Mouse (Mus musculus) forebrain, embryonic 14.5 days (tissue): ENCODE data around the gene Krtap4-1. TPM values are rescaled to one million over a fixed set of nuclear protein-coding genes. Genes with fewer than 3 reads are reported as not detected.

ENCODE experiments used
- polyA plus RNA-seq: library from polyadenylated mRNA; unstranded; fragments of >200 nt; fragmentation: Nextera tagmentation; extraction: Ambion mirVana; gene quantifications from 2 replicates; pipeline ENCODE4 v1.2.1, GENCODE M21; 2014

Gene Krtap4-1
- polyA plus RNA-seq, 1 experiment from 2014 or later: not detected

Other genes starting within 250 kb of the Krtap4-1 start
- gene Krt10, start 238.9 kb downstream of the Krtap4-1 start, polyA plus RNA-seq: 30.9 and 33.3 TPM in 2 replicates
- 0.23 TPM in 1 of 2 replicates, not detected in the other for gene Krt12, start 206.0 kb downstream of the Krtap4-1 start, polyA plus RNA-seq
- gene Krt20, start 190.1 kb downstream of the Krtap4-1 start, polyA plus RNA-seq: not detected in 2 replicates
- 0.10 TPM in 1 of 2 replicates, not detected in the other for gene Krt23, start 135.1 kb downstream of the Krtap4-1 start, polyA plus RNA-seq
- gene Krt39, start 106.9 kb downstream of the Krtap4-1 start, polyA plus RNA-seq: not detected in 2 replicates
- gene Krt40, start 85.1 kb downstream of the Krtap4-1 start, polyA plus RNA-seq: not detected in 2 replicates
- not detected in 2 replicates for gene Krtap3-3, start 77.4 kb downstream of the Krtap4-1 start, polyA plus RNA-seq
- not detected in 2 replicates for gene Krtap3-2, start 71.4 kb downstream of the Krtap4-1 start, polyA plus RNA-seq
- gene Gm11939, start 68.8 kb downstream of the Krtap4-1 start, polyA plus RNA-seq: not detected in 2 replicates
- gene Krtap3-1, start 61.6 kb downstream of the Krtap4-1 start, polyA plus RNA-seq: not detected in 2 replicates
- gene Krtap1-5, start 47.2 kb downstream of the Krtap4-1 start, polyA plus RNA-seq: not detected in 2 replicates
- gene Krtap1-4, start 44.6 kb downstream of the Krtap4-1 start, polyA plus RNA-seq: not detected in 2 replicates
- gene Krtap1-3, start 36.9 kb downstream of the Krtap4-1 start, polyA plus RNA-seq: not detected in 2 replicates
- not detected in 2 replicates for gene Krtap9-3, start 30.1 kb downstream of the Krtap4-1 start, polyA plus RNA-seq
- gene Gm11938, start 24.9 kb downstream of the Krtap4-1 start, polyA plus RNA-seq: not detected in 2 replicates
- not detected in 2 replicates for gene Gm11937, start 18.0 kb downstream of the Krtap4-1 start, polyA plus RNA-seq
- not detected in 2 replicates for gene Krtap2-4, start 13.4 kb downstream of the Krtap4-1 start, polyA plus RNA-seq
- gene Gm11562, start 7.8 kb downstream of the Krtap4-1 start, polyA plus RNA-seq: not detected in 2 replicates
- gene Krtap4-2, start 6.8 kb upstream of the Krtap4-1 start, polyA plus RNA-seq: not detected in 2 replicates
- not detected in 2 replicates for gene Krtap4-7, start 15.9 kb upstream of the Krtap4-1 start, polyA plus RNA-seq
- gene Gm11555, start 22.0 kb upstream of the Krtap4-1 start, polyA plus RNA-seq: not detected in 2 replicates
- not detected in 2 replicates for gene Gm11563, start 30.7 kb upstream of the Krtap4-1 start, polyA plus RNA-seq
- gene Krtap4-6, start 37.7 kb upstream of the Krtap4-1 start, polyA plus RNA-seq: not detected in 2 replicates
- not detected in 2 replicates for gene Gm14190, start 62.5 kb upstream of the Krtap4-1 start, polyA plus RNA-seq
- gene Gm14180, start 106.1 kb upstream of the Krtap4-1 start, polyA plus RNA-seq: not detected in 2 replicates
- not detected in 2 replicates for gene Gm11595, start 144.7 kb upstream of the Krtap4-1 start, polyA plus RNA-seq
- gene Krtap4-8, start 152.5 kb upstream of the Krtap4-1 start, polyA plus RNA-seq: not detected in 2 replicates
- gene Krtap4-9, start 157.0 kb upstream of the Krtap4-1 start, polyA plus RNA-seq: not detected in 2 replicates
- gene Gm11596, start 165.2 kb upstream of the Krtap4-1 start, polyA plus RNA-seq: not detected in 2 replicates
- gene Gm11569, start 170.7 kb upstream of the Krtap4-1 start, polyA plus RNA-seq: not detected in 2 replicates
- gene Gm11554, start 176.2 kb upstream of the Krtap4-1 start, polyA plus RNA-seq: not detected in 2 replicates
- not detected in 2 replicates for gene Krtap4-13, start 181.7 kb upstream of the Krtap4-1 start, polyA plus RNA-seq
- not detected in 2 replicates for gene Gm11564, start 187.4 kb upstream of the Krtap4-1 start, polyA plus RNA-seq
- not detected in 2 replicates for gene 2300003K06Rik, start 209.8 kb upstream of the Krtap4-1 start, polyA plus RNA-seq
- not detected in 2 replicates for gene Krtap4-16, start 223.4 kb upstream of the Krtap4-1 start, polyA plus RNA-seq
- gene Gm11568, start 229.7 kb upstream of the Krtap4-1 start, polyA plus RNA-seq: not detected in 2 replicates
- not detected in 2 replicates for gene Gm11559, start 236.2 kb upstream of the Krtap4-1 start, polyA plus RNA-seq
- not detected in 2 replicates for gene Krtap9-1, start 245.2 kb upstream of the Krtap4-1 start, polyA plus RNA-seq